Mouse (Mus musculus) neural tube, embryonic 14.5 days (tissue): Measurements from ENCODE around the gene Ccdc88a. TPM values are rescaled to one million over a fixed set of nuclear protein-coding genes. Genes with fewer than 3 reads are reported as not detected.

ENCODE experiments used
- ATAC-seq: fragments of 200-750 bp; cut with Nextera tagmentation; 2 replicates; pipeline ENCODE4 v1.8.0; 2017; ENCODE audit warnings: low read depth, mild to moderate bottlenecking, moderate TSS enrichment, moderate library complexity
- H3K27ac ChIP-seq: fragments of 300-500 bp; sonication (generic); 2 replicates; pipeline ENCODE4 v1.5.1; 2014; ENCODE audit warnings: low read depth, mild to moderate bottlenecking, control low read depth, low read length, moderate library complexity, mixed read lengths
- H3K27me3 ChIP-seq: fragments of 300-500 bp; sonication (generic); 2 replicates; pipeline ENCODE4 v1.6.1; 2014; ENCODE audit warnings: low read length; ENCODE audit not compliant: control insufficient read depth, insufficient read depth
- H3K36me3 ChIP-seq: fragments of 300-500 bp; sonication (generic); 2 replicates; pipeline ENCODE4 v1.6.1; 2014; ENCODE audit warnings: low read length, mixed read lengths; ENCODE audit not compliant: control insufficient read depth, insufficient read depth
- H3K4me1 ChIP-seq: fragments of 300-500 bp; sonication (generic); 2 replicates; pipeline ENCODE4 v1.6.1; 2014; ENCODE audit warnings: low read length; ENCODE audit not compliant: control insufficient read depth, insufficient read depth
- H3K4me2 ChIP-seq: fragments of 300-500 bp; sonication (generic); 2 replicates; pipeline ENCODE4 v1.6.1; 2014; ENCODE audit warnings: mild to moderate bottlenecking, low read depth, low read length, control low read depth
- H3K4me3 ChIP-seq: fragments of 300-500 bp; sonication (generic); 2 replicates; pipeline ENCODE4 v1.5.1; 2014; ENCODE audit warnings: low read depth, low read length, control low read depth, mixed read lengths
- H3K9ac ChIP-seq: fragments of 300-500 bp; sonication (generic); replicated peaks from 2 replicates; pipeline ENCODE4 v1.6.1; 2014; ENCODE audit warnings: low read depth, mild to moderate bottlenecking, control low read depth, low read length, mixed read lengths
- H3K9me3 ChIP-seq: fragments of 300-500 bp; sonication (generic); 2 replicates; pipeline ENCODE4 v1.6.1; 2016; ENCODE audit warnings: low read length; ENCODE audit not compliant: control insufficient read depth
- WGBS: fragments of 180-500 bp; shearing (Covaris S2); extraction: QIAGEN DNeasy Blood & Tissue Kit; methylation state at CpG from one replicate; pipeline ENCODE4 v1.1.7; 2014; 5-methylcytosine and 5-hydroxymethylcytosine counted together
- polyA plus RNA-seq: library from polyadenylated mRNA; unstranded; fragments of >200 nt; fragmentation: Nextera tagmentation; extraction: Ambion mirVana; gene quantifications from 2 replicates; pipeline ENCODE4 v1.2.1, GENCODE M21; 2014

Gene Ccdc88a
- polyA plus RNA-seq, 1 experiment from 2014 or later: 75.1 TPM

DNA sequence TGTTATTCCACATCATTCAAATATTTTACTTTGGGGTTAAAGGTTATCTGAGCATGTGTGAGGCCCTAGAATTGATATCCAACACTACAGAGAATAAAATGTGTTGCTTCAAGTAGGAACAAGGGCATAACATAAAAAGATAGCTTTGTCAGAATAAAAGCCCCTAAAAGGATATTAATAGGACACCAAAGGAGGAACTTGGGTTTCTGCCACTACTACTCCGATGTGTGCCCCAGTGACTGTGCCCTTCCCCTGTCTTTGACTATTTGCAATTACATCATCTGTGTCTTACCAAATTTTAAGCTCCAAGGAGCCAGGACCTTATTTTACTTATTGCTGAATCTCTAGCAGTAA, 175.9 kb downstream of the Ccdc88a start:
- H3K4me1 ChIP-seq: peaks cover 8% of the 10 kb centered on the region; the same call in 1 of the 2 replicates
- H3K4me2 ChIP-seq: no peak overlapping the region
- H3K36me3 ChIP-seq: peaks cover 12% of the 10 kb centered on the region
- no peaks in the 10 kb centered on the region for H3K27me3 ChIP-seq
- no peak for ATAC-seq
- no peak overlapping the region for H3K9ac ChIP-seq
- H3K4me3 ChIP-seq: no peak overlapping the region
- WGBS: 93% methylated on average over 1 of the region's 1 CpGs
- no peaks in the 10 kb centered on the region for H3K9me3 ChIP-seq
- H3K27ac ChIP-seq: no peak overlapping the region

Other genes with a start within 250 kb of the Ccdc88a start
- 28.2 and 28.3 TPM in 2 replicates for gene Pnpt1, start 242.9 kb upstream of the Ccdc88a start, polyA plus RNA-seq
- gene Ppp4r3b, start 200.8 kb upstream of the Ccdc88a start, polyA plus RNA-seq: 62.0 and 77.9 TPM in 2 replicates
- gene Cfap36, start 126.2 kb upstream of the Ccdc88a start, polyA plus RNA-seq: 123 and 141 TPM in 2 replicates
- gene Prorsd1, start 141.4 kb downstream of the Ccdc88a start, polyA plus RNA-seq: 14.8 and 18.0 TPM in 2 replicates
- gene Mtif2, start 152.8 kb downstream of the Ccdc88a start, polyA plus RNA-seq: 48.5 and 50.9 TPM in 2 replicates
- gene Clhc1, start 174.3 kb downstream of the Ccdc88a start, polyA plus RNA-seq: 0.17 and 0.30 TPM in 2 replicates
- gene Rps27a, start 174.5 kb downstream of the Ccdc88a start, polyA plus RNA-seq: 605 and 689 TPM in 2 replicates